Mouse (Mus musculus): ENCODE measurements at regions not wholly inside any gene's neighbourhood (a gene's known extent, or its start where the extent isn't known, plus 50 kb on each side); places are given as distances from the start of the nearest gene placed in this dataset.

- TF ChIP-seq CTCF (IDR thresholded peaks at IDR 0.05): no peak
- TF ChIP-seq EP300 (IDR thresholded peaks at IDR 0.05): no peak
Observed at GRCm38 (mm10) chr2:178976046-178976445, 466.2 kb upstream of the Cdh4 start.
